ENCODE assay signal across 8 mouse cellular contexts in the genomic region with DNA sequence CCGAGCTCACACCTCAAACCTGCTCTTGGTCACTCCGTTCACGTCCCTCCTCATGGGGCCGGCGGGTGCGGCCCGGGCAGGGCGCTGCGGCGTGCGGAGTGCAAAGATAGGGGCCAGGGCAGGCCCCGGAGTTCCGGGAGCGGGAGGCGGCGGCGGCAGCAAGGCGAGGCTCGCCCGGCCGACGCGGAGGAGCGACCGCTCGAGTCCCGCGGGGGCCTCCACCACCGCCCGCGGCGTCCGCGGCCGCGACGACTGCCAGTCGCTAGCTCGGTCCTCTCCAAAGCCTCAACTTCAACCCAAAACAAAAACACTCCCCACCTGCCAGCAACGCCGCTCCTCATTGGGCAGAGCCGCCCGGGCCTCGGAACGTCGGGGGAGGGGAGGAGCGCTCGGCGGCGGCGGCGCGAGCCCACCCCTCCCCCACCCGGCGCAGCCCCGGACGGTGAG. TPM values are rescaled to one million over a fixed set of nuclear protein-coding genes. Genes with fewer than 3 reads are reported as not detected.
A peak's percentile ranks its signal among the peaks of the same experiment; 100 is the strongest.
DNase-seq lines count a peak whose midpoint lies in the region; ATAC-seq and TF ChIP-seq lines count a peak whose summit lies in the region.

No protein-coding gene starts in this region.

- no peaks in the 10 kb centered on the region; the same call in 1 of the 2 replicates for H3K36me3 ChIP-seq in embryonic facial prominence, embryonic 13.5 days
- H3K36me3 ChIP-seq in limb, embryonic 14.5 days (ENCODE audit: control insufficient read depth, insufficient read depth, low read length) = peaks cover 12% of the 10 kb centered on the region; the same call in 1 of the 2 replicates
- no peaks in the 10 kb centered on the region for H3K36me3 ChIP-seq in midbrain, postnatal 0 days (ENCODE audit: insufficient read depth, low read length)

- H3K9me3 ChIP-seq in embryonic facial prominence, embryonic 13.5 days = no peaks in the 10 kb centered on the region
- no peaks in the 10 kb centered on the region for H3K9me3 ChIP-seq in limb, embryonic 14.5 days (ENCODE audit: control insufficient read depth, low read length)
- no peaks in the 10 kb centered on the region for H3K9me3 ChIP-seq in midbrain, postnatal 0 days (ENCODE audit: low read length)

- no peak for TF ChIP-seq CTCF in midbrain, postnatal 0 days (IDR thresholded peaks at IDR 0.05)

- H3K4me3 ChIP-seq in embryonic facial prominence, embryonic 13.5 days = peak overlapping the region; percentile 98
- H3K4me3 ChIP-seq in limb, embryonic 14.5 days (replicated peaks; ENCODE audit: low read length) = peak overlapping the region; percentile 96
- peak overlapping the region; percentile 97 for H3K4me3 ChIP-seq in midbrain, postnatal 0 days (ENCODE audit: low read depth, low read length)

- no peaks in the 10 kb centered on the region for H3K27me3 ChIP-seq in embryonic facial prominence, embryonic 13.5 days
- H3K27me3 ChIP-seq in limb, embryonic 14.5 days (ENCODE audit: control insufficient read depth, insufficient read depth, low read length) = no peaks in the 10 kb centered on the region
- H3K27me3 ChIP-seq in midbrain, postnatal 0 days (ENCODE audit: insufficient read depth, low read length) = no peaks in the 10 kb centered on the region

- no peak for TF ChIP-seq POLR2A in limb, embryonic 14.5 days (IDR thresholded peaks at IDR 0.05; ENCODE audit: borderline replicate concordance, extremely low read depth, insufficient read depth, insufficient read length)

- peak overlapping the region; percentile 94 for H3K27ac ChIP-seq in embryonic facial prominence, embryonic 13.5 days
- H3K27ac ChIP-seq in limb, embryonic 14.5 days (replicated peaks; ENCODE audit: low read depth, low read length) = peak overlapping the region; percentile 87
- H3K27ac ChIP-seq in midbrain, postnatal 0 days (ENCODE audit: low read depth, low read length) = peak overlapping the region; percentile 98

- WGBS in embryonic facial prominence, embryonic 13.5 days = under 1% methylated on average over 55 of the region's 57 CpGs
- whole genome bisulfite sequencing in limb, embryonic 14.5 days = under 1% methylated on average over 32 of the region's 57 CpGs
- under 1% methylated on average over 37 of the region's 57 CpGs for WGBS in midbrain, postnatal 0 days

- H3K4me2 ChIP-seq in embryonic facial prominence, embryonic 13.5 days = peak overlapping the region; percentile 90
- H3K4me2 ChIP-seq in limb, embryonic 14.5 days (replicated peaks; ENCODE audit: low read depth, low read length, severe bottlenecking) = peak overlapping the region; percentile 83
- peak overlapping the region; percentile 98 for H3K4me2 ChIP-seq in midbrain, postnatal 0 days (ENCODE audit: low read depth, low read length, poor library complexity, severe bottlenecking)

- peak; percentile 84 for ATAC-seq in embryonic facial prominence, embryonic 13.5 days (ENCODE audit: insufficient number of reproducible peaks, insufficient read depth, low FRiP score, low TSS enrichment, low read depth)
- peak; percentile 89 for ATAC-seq in limb, embryonic 14.5 days (ENCODE audit: low FRiP score, low read depth)
- peak; percentile 94 for ATAC-seq in midbrain, postnatal 0 days (ENCODE audit: low FRiP score)

- peak overlapping the region; percentile 93 for H3K9ac ChIP-seq in embryonic facial prominence, embryonic 13.5 days
- peak overlapping the region; percentile 90 for H3K9ac ChIP-seq in limb, embryonic 14.5 days (ENCODE audit: low read depth, low read length, severe bottlenecking)
- H3K9ac ChIP-seq in midbrain, postnatal 0 days (replicated peaks; ENCODE audit: low read length, poor library complexity, severe bottlenecking) = peak overlapping the region; percentile 92

- peaks cover 17% of the 10 kb centered on the region for H3K4me1 ChIP-seq in embryonic facial prominence, embryonic 13.5 days
- peaks cover 14% of the 10 kb centered on the region for H3K4me1 ChIP-seq in limb, embryonic 14.5 days (ENCODE audit: control insufficient read depth, insufficient read depth, low read length)
- 0 out of 2 replicates have a peak, but pooled peaks cover 4% of the 10 kb centered on the region for H3K4me1 ChIP-seq in midbrain, postnatal 0 days (ENCODE audit: insufficient read depth, low read length)

- peak; percentile 86 for DNase-seq in 3134 (ENCODE audit: extremely low read depth, insufficient read length, low spot score)
- DNase-seq in adrenal gland, postnatal 36 days = peak; percentile 96 to 97
- DNase-seq in heart, adult 8-10 months (ENCODE audit: low spot score) = peak; percentile 92
- peak; percentile 93 for DNase-seq in kidney, adult 9 months
- DNase-seq in limb, embryonic 14.5 days (ENCODE audit: low spot score) = peak; percentile 90
- DNase-seq in midbrain, postnatal 0 days (ENCODE audit: low spot score) = peak; percentile 94
- DNase-seq in spleen, postnatal 14 days (ENCODE audit: low spot score in 2 of 2) = peak; percentile 77 to 87

RNA-seq across cellular contexts. Expression of a gene that starts 0.9 kb away (rescaled TPM):
- 10 to 100 TPM; 31.8 to 42.9 TPM for total RNA-seq in adrenal gland, postnatal 36 days (2021)
- 22.5 and 28.8 TPM in 2 replicates for polyA plus RNA-seq in embryonic facial prominence, embryonic 13.5 days (2015; fragmentation: Nextera tagmentation; extraction: Ambion mirVana)
- 10 to 100 TPM; 16.6 to 22.3 (median 18.8) TPM for total RNA-seq in heart, adult 8-10 months (2022)
- 18.4 and 22.5 TPM in 2 replicates for polyA plus RNA-seq in limb, embryonic 14.5 days (2012; rRNA removed)
- 17.8 and 18.4 TPM in 2 replicates for polyA plus RNA-seq in limb, embryonic 14.5 days (2014; fragmentation: Nextera tagmentation; extraction: Ambion mirVana)
- 24.0 and 25.7 TPM in 2 replicates for total RNA-seq in midbrain, postnatal 0 days (2014; rRNA removed)
- 12.4 and 16.3 TPM in 2 replicates for polyA plus RNA-seq in midbrain, postnatal 0 days (2015; fragmentation: Nextera tagmentation; extraction: Ambion mirVana)

RNA-seq across cellular contexts. Expression of a gene that starts 43.8 kb away (rescaled TPM):
- total RNA-seq in adrenal gland, postnatal 36 days (2021) = 10 to 100 TPM; 65.4 to 72.5 TPM
- polyA plus RNA-seq in embryonic facial prominence, embryonic 13.5 days (2015; fragmentation: Nextera tagmentation; extraction: Ambion mirVana) = 78.3 and 78.4 TPM in 2 replicates
- total RNA-seq in heart, adult 8-10 months (2022) = 10 to 100 TPM; 40.4 to 41.8 (median 41.2) TPM
- 27.9 and 28.5 TPM in 2 replicates for polyA plus RNA-seq in limb, embryonic 14.5 days (2012; rRNA removed)
- 51.3 and 59.4 TPM in 2 replicates for polyA plus RNA-seq in limb, embryonic 14.5 days (2014; fragmentation: Nextera tagmentation; extraction: Ambion mirVana)
- total RNA-seq in midbrain, postnatal 0 days (2014; rRNA removed) = 36.2 and 40.6 TPM in 2 replicates
- 46.0 and 49.9 TPM in 2 replicates for polyA plus RNA-seq in midbrain, postnatal 0 days (2015; fragmentation: Nextera tagmentation; extraction: Ambion mirVana)

RNA-seq across cellular contexts. Expression of a gene that starts 53.5 kb away (rescaled TPM):
- total RNA-seq in adrenal gland, postnatal 36 days (2021) = 10 to 100 TPM; 42.8 to 50.6 TPM
- polyA plus RNA-seq in embryonic facial prominence, embryonic 13.5 days (2015; fragmentation: Nextera tagmentation; extraction: Ambion mirVana) = 14.3 and 16.2 TPM in 2 replicates
- 10 to 100 TPM; 20.1 to 22.5 (median 21.8) TPM for total RNA-seq in heart, adult 8-10 months (2022)
- 25.7 and 27.0 TPM in 2 replicates for polyA plus RNA-seq in limb, embryonic 14.5 days (2012; rRNA removed)
- 13.6 and 14.5 TPM in 2 replicates for polyA plus RNA-seq in limb, embryonic 14.5 days (2014; fragmentation: Nextera tagmentation; extraction: Ambion mirVana)
- total RNA-seq in midbrain, postnatal 0 days (2014; rRNA removed) = 25.8 and 35.2 TPM in 2 replicates
- polyA plus RNA-seq in midbrain, postnatal 0 days (2015; fragmentation: Nextera tagmentation; extraction: Ambion mirVana) = 3.7 and 5.7 TPM in 2 replicates

Comparison
In these comparisons a context has a peak if more than half of its experiments do, and no peak if none do; other contexts are left out.
1. Peak in every context shown above with its lines: DNase-seq, ATAC-seq, H3K4me3 ChIP-seq and H3K27ac ChIP-seq.